Mouse (Mus musculus) heart, postnatal 25 days (tissue): Measurements from ENCODE around the gene Mag. TPM values are rescaled to one million over a fixed set of nuclear protein-coding genes. Genes with fewer than 3 reads are reported as not detected.

Source experiments
- DNase-seq: peaks from one replicate; pipeline ENCODE4 v3.0.0; 2022; ENCODE audit warnings: low spot score
- intact Hi-C: fragments of 180-260 bp; cut with DNase I; formaldehyde crosslinking; loops from one replicate; pipeline ENCODE4 v1.15.1; 2025
- total RNA-seq, 2 experiments: library from RNA; stranded (reverse); gene quantifications; 2 replicates each; pipeline ENCODE4 v1.2.3; 2021

The Mag gene
- total RNA-seq, 2 experiments from 2014 or later = 0.36 TPM; not detected in 1

DNA sequence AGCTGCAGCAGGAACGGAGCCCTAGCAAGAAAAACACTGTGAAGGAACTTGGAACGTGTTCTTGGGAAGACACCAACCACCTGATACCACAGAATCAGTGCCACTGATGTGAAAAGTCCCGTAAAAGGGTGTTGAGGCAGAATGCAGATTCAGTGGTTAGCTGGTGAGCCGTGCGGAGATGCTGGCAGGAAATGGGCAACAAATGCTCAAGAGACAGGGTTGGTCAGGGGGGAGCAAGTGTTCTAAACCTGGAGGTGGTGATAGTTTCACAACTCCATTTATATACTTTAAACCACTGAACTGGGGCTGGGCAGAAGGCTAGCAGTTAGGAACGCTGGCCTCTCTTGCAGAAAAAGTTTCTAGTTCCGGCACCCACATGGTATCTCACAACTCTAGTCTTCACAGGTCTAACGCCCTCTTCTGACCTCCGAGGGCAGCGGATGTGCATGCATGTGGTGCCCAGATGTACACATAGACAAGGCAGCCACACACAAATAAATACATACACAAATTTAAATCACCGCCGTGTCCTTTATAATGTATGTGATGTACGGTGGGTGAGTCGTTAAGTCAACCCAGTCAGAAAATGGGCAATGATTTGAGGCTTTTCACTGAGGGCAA lies 27.0 kb downstream of the Mag start:
- DNase-seq = no peak
- intact Hi-C loops = no loop called here

- DNase-seq = no peak
- intact Hi-C loops = no loop called here
Observed at GRCm38 (mm10) chr7:30886852-30887251, 27.8 kb downstream of the Mag start.

DNA sequence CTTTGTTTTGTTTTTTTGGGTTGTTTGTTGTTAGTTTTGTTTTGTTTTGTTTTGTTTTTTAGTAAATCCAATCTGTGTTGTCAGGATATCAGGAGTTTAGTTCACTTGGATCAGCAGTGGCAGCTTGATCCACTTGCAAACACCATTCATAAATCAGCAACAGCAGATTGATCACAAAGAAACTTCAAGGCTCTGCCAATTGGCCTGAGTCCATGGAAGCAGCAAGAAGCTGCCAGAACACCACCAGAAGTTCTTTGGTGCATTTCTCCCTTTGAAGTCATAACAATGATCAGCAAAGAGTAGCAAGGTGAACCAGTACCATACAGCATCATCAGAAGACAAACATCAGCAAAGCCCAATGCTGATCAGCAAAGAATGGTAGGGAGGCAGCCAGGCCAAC lies 30.6 kb downstream of the Mag start:
- intact Hi-C loops = no loop called here
- no peak for DNase-seq

GRCm38 (mm10) chr7:30881367-30881766 lies 33.3 kb downstream of the Mag start:
- DNase-seq = no peak
- intact Hi-C loops = no loop called here

- intact Hi-C loops = no loop called here
- DNase-seq = no peak
Observed at GRCm38 (mm10) chr7:30880176-30880575, 34.5 kb downstream of the Mag start, which contains the start of gene Cd22. Cd22 (minus strand) TSS chr7:30880342.

DNA sequence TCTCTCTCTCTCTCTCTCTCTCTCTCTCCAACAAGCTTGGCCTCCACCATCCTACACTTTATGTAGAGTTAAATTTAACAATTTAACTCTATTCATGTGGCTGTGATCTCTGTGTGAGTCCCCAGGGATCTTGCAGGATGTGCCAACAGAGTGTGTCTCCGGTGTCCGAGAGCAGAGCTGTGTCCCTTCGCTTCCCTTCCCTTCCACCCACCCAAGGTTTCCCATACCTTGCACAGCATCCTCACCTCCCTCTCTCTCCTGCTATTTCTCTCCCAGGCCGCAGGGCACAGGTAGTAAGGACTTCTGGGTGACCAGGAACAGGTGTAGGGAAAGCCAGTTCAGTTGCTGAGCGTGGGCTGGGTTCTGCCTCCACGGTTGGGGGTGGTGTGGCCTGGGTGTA lies 35.7 kb downstream of the Mag start:
- no peak for DNase-seq
- intact Hi-C loops = no loop called here

GRCm38 (mm10) chr7:30873083-30873482 lies 41.6 kb downstream of the Mag start:
- DNase-seq = peak; percentile 14

DNA sequence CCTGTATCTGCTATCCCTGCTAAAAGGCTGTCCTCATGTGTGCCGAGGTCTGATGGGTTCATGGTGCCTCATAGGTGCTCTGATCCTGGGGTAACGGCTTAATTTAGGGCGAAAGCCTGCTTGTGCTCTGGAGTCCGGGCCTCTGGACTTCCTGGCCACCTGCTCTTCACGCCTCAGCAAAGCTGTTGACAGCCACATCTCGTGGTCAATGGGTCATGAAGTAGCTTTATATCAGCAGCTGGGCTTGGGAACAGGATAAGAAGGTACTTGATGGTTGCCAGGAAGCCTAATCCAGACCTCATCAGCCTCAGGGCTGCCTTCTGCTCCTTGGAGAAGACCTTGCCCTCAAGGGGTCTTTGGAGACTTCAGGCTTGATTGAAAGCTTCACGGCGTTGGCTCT lies 51.3 kb downstream of the Mag start:
- DNase-seq = no peak
- intact Hi-C loops = loop anchor here (5.0 kb wide), 1 partner anchor 271 kb away; no protein-coding TSS in a partner anchor

More at GRCm38 (mm10) chr7:30873083-30873482, 41.6 kb downstream of the Mag start:
- intact Hi-C loops = loop anchor here (1.0 kb wide), 1 partner anchor 101 kb away; no protein-coding TSS in a partner anchor

- intact Hi-C loops = loop anchor here (5.0 kb wide), 1 partner anchor 269 kb away; no protein-coding TSS in a partner anchor
Observed at GRCm38 (mm10) chr7:30861464-30861863, 53.2 kb downstream of the Mag start, which contains the start of gene Ffar1. Ffar1 (minus strand) TSS chr7:30861564.

DNA sequence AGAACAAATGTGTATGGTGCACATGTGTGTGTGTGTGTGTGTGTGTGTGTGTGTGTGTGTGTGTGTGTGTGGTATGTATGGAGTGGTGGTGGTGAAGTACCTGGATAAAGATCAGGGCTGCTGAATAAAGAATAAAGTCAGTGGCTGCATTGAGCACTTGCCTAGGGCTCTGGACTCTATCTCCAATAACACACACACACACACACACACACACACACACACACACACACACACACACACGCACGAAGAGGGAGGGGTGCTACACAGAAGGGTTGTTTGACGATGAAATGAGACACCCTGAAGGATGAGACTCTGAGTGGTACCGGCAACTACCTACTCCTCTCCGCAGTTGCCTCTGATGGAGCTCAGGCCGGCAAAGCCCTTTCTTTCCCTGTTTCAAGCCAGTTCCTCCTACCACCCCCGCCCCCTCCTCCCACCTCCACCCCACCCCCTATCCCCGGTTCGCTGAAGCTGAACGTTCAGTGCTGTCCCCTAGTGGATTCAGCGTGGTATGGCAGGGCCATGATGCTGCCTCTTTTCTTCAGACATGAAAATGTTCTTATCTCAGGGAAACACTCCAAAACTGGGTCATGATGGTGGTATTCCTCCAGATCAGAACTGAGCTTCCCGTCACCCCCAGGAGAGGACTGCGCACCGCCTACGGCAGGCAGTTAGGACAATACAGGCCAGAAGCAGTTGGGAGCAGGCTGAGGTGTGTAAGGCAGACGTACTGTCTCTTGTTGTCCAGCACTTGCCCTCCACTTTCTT lies 54.9 kb downstream of the Mag start:
- DNase-seq = no peak

More at GRCm38 (mm10) chr7:30861464-30861863, 53.2 kb downstream of the Mag start, which contains the start of gene Ffar1:
- no peak for DNase-seq

GRCm38 (mm10) chr7:30859290-30859634 lies 55.4 kb downstream of the Mag start:
- DNase-seq = no peak
- intact Hi-C loops = no loop called here

More for the DNA sequence above, 54.9 kb downstream of the Mag start:
- intact Hi-C loops = loop anchor here (5.0 kb wide), 1 partner anchor 268 kb away; no protein-coding TSS in a partner anchor

- intact Hi-C loops = no loop called here
- no peak for DNase-seq
Observed at GRCm38 (mm10) chr7:30857746-30858145, 56.9 kb downstream of the Mag start.

- no peak for DNase-seq
- intact Hi-C loops = no loop called here
Observed at GRCm38 (mm10) chr7:30856078-30856477, 58.6 kb downstream of the Mag start, which contains the start of gene Ffar3. Ffar3 (minus strand) TSS chr7:30856178.

- DNase-seq = no peak
- intact Hi-C loops = no loop called here
Observed at GRCm38 (mm10) chr7:30851421-30851820, 63.3 kb downstream of the Mag start.

Other genes starting within 250 kb of the Mag start
- 1 to 10 TPM; 4.3 TPM for gene Haus5, start 249.9 kb downstream of the Mag start, total RNA-seq
- under 1 TPM in 1 of 2 experiments, not detected in 1; 0.65 TPM for gene Pmis2, start 243.3 kb downstream of the Mag start, total RNA-seq
- gene 2200002J24Rik, start 215.9 kb downstream of the Mag start, total RNA-seq = not detected
- not detected for gene Atp4a, start 202.7 kb downstream of the Mag start, total RNA-seq
- gene Tmem147, start 185.3 kb downstream of the Mag start, total RNA-seq = 100 to 1,000 TPM; 269 to 278 TPM
- gene Gapdhs, start 171.2 kb downstream of the Mag start, total RNA-seq = not detected
- 1 to 10 TPM; 2.3 to 5.5 TPM for gene Sbsn, start 163.4 kb downstream of the Mag start, total RNA-seq
- 1 to 10 TPM; 3.6 to 6.6 TPM for gene Dmkn, start 151.1 kb downstream of the Mag start, total RNA-seq
- not detected for gene Krtdap, start 127.0 kb downstream of the Mag start, total RNA-seq
- gene Ffar2, start 91.1 kb downstream of the Mag start, total RNA-seq = under 1 TPM in 1 of 2 experiments, not detected in 1; 0.22 TPM
- not detected for gene Ffar3, start 58.7 kb downstream of the Mag start, total RNA-seq
- not detected for gene Ffar1, start 53.3 kb downstream of the Mag start, total RNA-seq
- gene Cd22, start 34.5 kb downstream of the Mag start, total RNA-seq = 1 to 10 TPM in 1 of 2 experiments, under 1 TPM in 1; 0.78 to 1.4 TPM
- gene Hamp2, start 9.8 kb upstream of the Mag start, total RNA-seq = 1 to 10 TPM; 6.5 to 9.5 TPM
- 10 to 100 TPM; 16.8 to 34.4 TPM for gene Hamp, start 29.2 kb upstream of the Mag start, total RNA-seq
- 100 to 1,000 TPM; 103 to 121 TPM for gene Usf2, start 41.9 kb upstream of the Mag start, total RNA-seq
- 1 to 10 TPM; 4.3 to 5.6 TPM for gene Lsr, start 58.6 kb upstream of the Mag start, total RNA-seq
- under 1 TPM in 1 of 2 experiments, not detected in 1; 0.29 TPM for gene Fam187b, start 58.9 kb upstream of the Mag start, total RNA-seq
- gene Fxyd5, start 127.6 kb upstream of the Mag start, total RNA-seq = 10 to 100 TPM; 26.1 to 31.0 TPM
- 1 to 10 TPM in 1 of 2 experiments, under 1 TPM in 1; 0.70 to 1.3 TPM for gene Fxyd7, start 136.6 kb upstream of the Mag start, total RNA-seq
- 100 to 1,000 TPM; 861 to 862 TPM for gene Fxyd1, start 142.3 kb upstream of the Mag start, total RNA-seq
- 1 to 10 TPM; 2.6 to 4.8 TPM for gene Lgi4, start 144.5 kb upstream of the Mag start, total RNA-seq
- gene Fxyd3, start 161.8 kb upstream of the Mag start, total RNA-seq = 1 to 10 TPM; 3.1 to 3.8 TPM
- 1 to 10 TPM; 2.1 to 3.4 TPM for gene Hpn, start 200.4 kb upstream of the Mag start, total RNA-seq
- gene Scn1b, start 212.1 kb upstream of the Mag start, total RNA-seq = 10 to 100 TPM; 21.2 to 21.8 TPM
- gene Gramd1a, start 241.0 kb upstream of the Mag start, total RNA-seq = 10 to 100 TPM; 25.7 to 30.0 TPM